Mouse (Mus musculus) hindbrain, postnatal 0 days (tissue): ENCODE results near the gene Top1. TPM values are rescaled to one million over a fixed set of nuclear protein-coding genes. Genes with fewer than 3 reads are reported as not detected.

Experiments used
- ATAC-seq: fragments of 200-750 bp; cut with Nextera tagmentation; 2 replicates; pipeline ENCODE4 v1.8.0; 2017; ENCODE audit warnings: mild to moderate bottlenecking, moderate TSS enrichment, moderate library complexity
- DNase-seq: peaks from one replicate; pipeline ENCODE4 v3.0.0-alpha.2; 2015; ENCODE audit warnings: low spot score
- H3K27ac ChIP-seq: fragments of 300-500 bp; sonication (generic); 2 replicates; pipeline ENCODE4 v1.5.1; 2014; ENCODE audit warnings: mild to moderate bottlenecking
- H3K27me3 ChIP-seq: fragments of 300-500 bp; sonication (generic); 2 replicates; pipeline ENCODE4 v1.6.1; 2014; ENCODE audit warnings: low read length, mixed read lengths; ENCODE audit not compliant: insufficient read depth
- H3K36me3 ChIP-seq: fragments of 300-500 bp; sonication (generic); 2 replicates; pipeline ENCODE4 v1.6.1; 2014; ENCODE audit warnings: low read length, mixed read lengths; ENCODE audit not compliant: insufficient read depth
- H3K4me1 ChIP-seq: fragments of 300-500 bp; sonication (generic); 2 replicates; pipeline ENCODE4 v1.6.1; 2014; ENCODE audit warnings: antibody characterized with exemption, low read length, mixed read lengths; ENCODE audit not compliant: insufficient read depth
- H3K4me2 ChIP-seq: fragments of 300-500 bp; sonication (generic); 2 replicates; pipeline ENCODE4 v1.6.1; 2014; ENCODE audit warnings: low read depth, mild to moderate bottlenecking, low read length, moderate library complexity, mixed read lengths
- H3K4me3 ChIP-seq: fragments of 300-500 bp; sonication (generic); 2 replicates; pipeline ENCODE4 v1.5.1; 2014; ENCODE audit warnings: low read length
- H3K9ac ChIP-seq: fragments of 300-500 bp; sonication (generic); replicated peaks from 2 replicates; pipeline ENCODE4 v1.6.1; 2014; ENCODE audit warnings: mild to moderate bottlenecking, low read length, moderate library complexity, mixed read lengths
- H3K9me3 ChIP-seq: fragments of 300-500 bp; sonication (generic); 2 replicates; pipeline ENCODE4 v1.6.1; 2016; ENCODE audit warnings: low read length, mixed read lengths
- CTCF ChIP-seq: IDR thresholded peaks from 2 replicates; pipeline ENCODE4 v1.5.1; 2016; ENCODE audit warnings: antibody characterized with exemption, control low read depth, low read depth
- WGBS: fragments of 180-500 bp; shearing (Covaris S2); extraction: QIAGEN DNeasy Blood & Tissue Kit; methylation state at CpG from one replicate; pipeline ENCODE4 v1.1.7; 2014; 5-methylcytosine and 5-hydroxymethylcytosine counted together
- polyA plus RNA-seq: library from polyadenylated mRNA; unstranded; fragments of >200 nt; fragmentation: Nextera tagmentation; extraction: Ambion mirVana; gene quantifications from 2 replicates; pipeline ENCODE4 v1.2.1, GENCODE M21; 2015
- total RNA-seq: library from RNA; depleted of rRNA; stranded (reverse); fragments of >200 nt; gene quantifications from 2 replicates; pipeline ENCODE4 v1.2.3, GENCODE M21; 2014

Gene Top1
- total and polyA plus RNA-seq, 2 experiments from 2014 or later = 28.8 to 44.9 TPM

DNA sequence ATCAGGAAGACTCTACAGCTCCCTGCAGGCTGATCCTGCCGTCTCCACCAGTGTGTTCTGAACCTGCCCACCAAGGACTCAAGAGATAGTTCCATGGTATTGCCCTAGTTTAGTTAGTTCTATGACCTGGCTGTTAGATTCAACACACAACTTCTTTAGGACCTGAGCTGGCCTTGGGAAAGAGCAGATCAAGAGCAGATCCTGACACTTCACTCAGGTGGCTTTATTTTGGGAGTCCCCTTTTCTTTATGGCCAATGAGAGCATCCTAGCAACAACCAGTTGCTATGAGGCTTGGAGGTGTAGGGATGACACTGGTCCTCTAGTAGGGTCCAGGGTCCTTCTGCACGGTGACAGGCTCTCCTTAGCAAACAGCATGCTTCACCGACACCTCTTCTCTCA, 119.4 kb downstream of the Top1 start:
- TF ChIP-seq CTCF = no peak
- Histone ChIP-seq H3K36me3 (peaks cover 40% of the 10 kb centered on the region), H3K9me3 (no peaks in the 10 kb centered on the region), H3K4me2 (no peak overlapping the region), H3K4me1 (no peaks in the 10 kb centered on the region), H3K9ac (no peak overlapping the region), H3K27me3 (no peaks in the 10 kb centered on the region), H3K4me3 (no peak overlapping the region), H3K27ac (no peak overlapping the region)
- ATAC-seq (no peak), DNase-seq (no peak)
- 71% methylated on average over 3 of the region's 3 CpGs for WGBS

DNA sequence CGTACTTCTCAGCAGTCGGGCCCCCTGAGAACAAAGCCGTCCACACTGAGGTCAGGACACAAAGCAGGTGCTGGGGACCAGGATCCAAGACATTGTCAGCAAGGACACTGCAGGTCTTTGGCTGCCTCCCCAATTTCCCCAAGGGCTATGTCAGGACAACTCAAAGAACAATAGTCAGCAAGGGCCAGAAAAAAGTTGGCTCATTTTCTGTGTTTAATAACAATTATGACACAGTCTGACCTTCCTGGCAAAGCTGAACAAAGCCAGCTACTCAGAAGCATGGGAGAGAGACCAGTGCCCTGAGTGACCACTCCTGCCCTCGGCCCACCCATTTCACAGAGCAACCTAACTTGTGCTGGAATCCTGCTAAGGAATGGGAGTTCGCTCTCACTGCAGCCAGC, 120.7 kb downstream of the Top1 start:
- peaks cover 32% of the 10 kb centered on the region for H3K36me3 ChIP-seq

DNA sequence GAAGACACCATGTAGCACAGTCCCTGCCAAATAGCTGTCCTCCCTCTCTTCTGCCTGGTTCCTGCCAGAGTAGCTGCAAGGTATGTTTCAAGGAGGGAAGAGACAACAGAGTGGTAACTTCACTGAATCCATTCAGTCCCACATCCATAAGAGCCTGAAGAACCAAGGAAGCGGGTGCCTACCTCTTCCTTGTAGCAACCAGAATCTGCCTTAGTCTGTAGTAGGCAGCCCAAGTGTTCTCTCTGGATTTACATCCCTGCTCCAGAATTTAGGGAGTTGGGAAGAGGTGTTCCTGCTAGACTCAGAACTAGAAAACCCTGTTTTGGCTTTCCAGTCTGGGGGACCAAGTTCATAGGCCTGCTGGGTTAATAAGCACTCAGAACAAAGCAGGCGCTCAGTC, 121.5 kb downstream of the Top1 start:
- Histone ChIP-seq H3K9ac (no peak overlapping the region), H3K27me3 (no peaks in the 10 kb centered on the region), H3K9me3 (no peaks in the 10 kb centered on the region), H3K4me1 (no peaks in the 10 kb centered on the region), H3K27ac (peak overlapping the region; percentile 42; the same call in 1 of the 2 replicates), H3K4me2 (no peak overlapping the region), H3K36me3 (peaks cover 24% of the 10 kb centered on the region), H3K4me3 (no peak overlapping the region)
- no peak for ATAC-seq
- 89% methylated on average over 2 of the region's 2 CpGs for WGBS
- DNase-seq = no peak
- TF ChIP-seq CTCF = no peak

More for the DNA sequence above, 120.7 kb downstream of the Top1 start:
- no peak for TF ChIP-seq CTCF
- H3K9ac ChIP-seq = no peak overlapping the region
- no peaks in the 10 kb centered on the region for H3K27me3 ChIP-seq
- WGBS = 48% methylated on average over 5 of the region's 5 CpGs
- H3K4me2 ChIP-seq = no peak overlapping the region
- DNase-seq = peak; percentile 22
- no peak overlapping the region for H3K4me3 ChIP-seq
- ATAC-seq = no peak
- H3K27ac ChIP-seq = peak overlapping the region; percentile 42; the same call in 1 of the 2 replicates
- no peaks in the 10 kb centered on the region for H3K9me3 ChIP-seq
- H3K4me1 ChIP-seq = no peaks in the 10 kb centered on the region

GRCm38 (mm10) chr2:160768097-160768695, 122.5 kb downstream of the Top1 start:
- no peak overlapping the region for H3K9ac ChIP-seq
- H3K9me3 ChIP-seq = no peaks in the 10 kb centered on the region

GRCm38 (mm10) chr2:160768997-160769396, 123.3 kb downstream of the Top1 start:
- Histone ChIP-seq H3K4me3 (no peak overlapping the region), H3K9me3 (no peaks in the 10 kb centered on the region), H3K4me2 (no peak overlapping the region), H3K27me3 (no peaks in the 10 kb centered on the region), H3K4me1 (no peaks in the 10 kb centered on the region), H3K36me3 (peaks cover 12% of the 10 kb centered on the region; the same call in 1 of the 2 replicates), H3K27ac (no peak overlapping the region), H3K9ac (no peak overlapping the region)
- DNase-seq = no peak
- no peak for ATAC-seq
- 91% methylated on average over 2 of the region's 2 CpGs for WGBS
- TF ChIP-seq CTCF = no peak

More at GRCm38 (mm10) chr2:160768097-160768695, 122.5 kb downstream of the Top1 start:
- DNase-seq = no peak
- no peak for ATAC-seq
- peaks cover 17% of the 10 kb centered on the region; the same call in 1 of the 2 replicates for H3K36me3 ChIP-seq
- no peaks in the 10 kb centered on the region for H3K4me1 ChIP-seq
- H3K4me3 ChIP-seq = no peak overlapping the region
- H3K27me3 ChIP-seq = no peaks in the 10 kb centered on the region
- no peak overlapping the region for H3K4me2 ChIP-seq
- 71% methylated on average over 4 of the region's 4 CpGs for WGBS
- peak overlapping the region; percentile 41; the same call in 1 of the 2 replicates for H3K27ac ChIP-seq
- no peak for TF ChIP-seq CTCF

- no peak for TF ChIP-seq CTCF
- Histone ChIP-seq H3K4me2 (no peak overlapping the region), H3K27ac (no peak overlapping the region), H3K4me3 (no peak overlapping the region), H3K4me1 (no peaks in the 10 kb centered on the region), H3K9me3 (no peaks in the 10 kb centered on the region), H3K27me3 (no peaks in the 10 kb centered on the region), H3K9ac (no peak overlapping the region), H3K36me3 (0 out of 2 replicates have a peak, but pooled peaks cover 4% of the 10 kb centered on the region)
- ATAC-seq = no peak
- no peak for DNase-seq
These were observed 124.7 kb downstream of the Top1 start for GRCm38 (mm10) chr2:160770409-160770808.

GRCm38 (mm10) chr2:160770871-160771270, 125.2 kb downstream of the Top1 start:
- ATAC-seq (no peak), DNase-seq (no peak)
- 78% methylated on average over 1 of the region's 1 CpGs for WGBS
- Histone ChIP-seq H3K9ac (no peak overlapping the region), H3K36me3 (0 out of 2 replicates have a peak, but pooled peaks cover 4% of the 10 kb centered on the region), H3K4me2 (no peak overlapping the region), H3K9me3 (no peaks in the 10 kb centered on the region), H3K27me3 (no peaks in the 10 kb centered on the region), H3K4me3 (no peak overlapping the region), H3K4me1 (no peaks in the 10 kb centered on the region), H3K27ac (no peak overlapping the region)
- TF ChIP-seq CTCF = no peak
